14 mouse cellular contexts compared by ENCODE assay signal in genomic region chr3:130338371-130338770, GRCm38 (mm10).
DNase-seq lines count a peak whose midpoint lies in the region; ATAC-seq and TF ChIP-seq lines count a peak whose summit lies in the region.
"Had no signal": no experiment of that assay in that cellular context is flagged by ENCODE, and none has a peak within 500 bp of the region (broad histone marks: within the 10 kb centered on the region; RNA-seq: fewer than 3 reads in every experiment).

No protein-coding gene starts in this region.

- no peaks in the 10 kb centered on the region for H3K36me3 ChIP-seq in forebrain, embryonic 15.5 days
- H3K36me3 ChIP-seq in forebrain, embryonic 12.5 days (replicated peaks) = no peaks in the 10 kb centered on the region
- H3K36me3 ChIP-seq in intestine, embryonic 14.5 days (ENCODE audit: control insufficient read depth, insufficient read depth, low read length) = no peaks in the 10 kb centered on the region
- no peaks in the 10 kb centered on the region for H3K36me3 ChIP-seq in intestine, embryonic 16.5 days (ENCODE audit: control insufficient read depth, insufficient read depth, low read length)
- no peaks in the 10 kb centered on the region for H3K36me3 ChIP-seq in lung, embryonic 16.5 days (ENCODE audit: control insufficient read depth, insufficient read depth, low read length)
- no peaks in the 10 kb centered on the region for H3K36me3 ChIP-seq in intestine, postnatal 0 days (ENCODE audit: control insufficient read depth, insufficient read depth)
- H3K36me3 ChIP-seq: liver, embryonic 12.5 days had no signal

- H3K27ac ChIP-seq in forebrain, embryonic 15.5 days (replicated peaks) = no peak overlapping the region
- no peak overlapping the region for H3K27ac ChIP-seq in forebrain, embryonic 12.5 days
- H3K27ac ChIP-seq in intestine, embryonic 14.5 days (ENCODE audit: low read depth) = no peak overlapping the region
- no peak overlapping the region for H3K27ac ChIP-seq in intestine, embryonic 16.5 days (ENCODE audit: low read length)
- H3K27ac ChIP-seq in lung, embryonic 16.5 days (ENCODE audit: low read length) = peak overlapping the region; percentile 11
- no peak overlapping the region for H3K27ac ChIP-seq in intestine, postnatal 0 days (ENCODE audit: low read depth, low read length)
- H3K27ac ChIP-seq: liver, embryonic 12.5 days had no signal

- H3K27me3 ChIP-seq in forebrain, embryonic 15.5 days = no peaks in the 10 kb centered on the region
- H3K27me3 ChIP-seq in forebrain, embryonic 12.5 days = no peaks in the 10 kb centered on the region
- no peaks in the 10 kb centered on the region for H3K27me3 ChIP-seq in intestine, embryonic 14.5 days (replicated peaks; ENCODE audit: control insufficient read depth, insufficient read depth, low read length)
- no peaks in the 10 kb centered on the region for H3K27me3 ChIP-seq in intestine, embryonic 16.5 days (replicated peaks; ENCODE audit: control insufficient read depth, insufficient read depth, low read length)
- no peaks in the 10 kb centered on the region for H3K27me3 ChIP-seq in lung, embryonic 16.5 days (ENCODE audit: control insufficient read depth, insufficient read depth, low read depth, low read length)
- H3K27me3 ChIP-seq in intestine, postnatal 0 days (replicated peaks; ENCODE audit: control insufficient read depth, insufficient read depth, low read length) = no peaks in the 10 kb centered on the region
- H3K27me3 ChIP-seq: liver, embryonic 12.5 days had no signal

- no peak for TF ChIP-seq CTCF in intestine, postnatal 0 days (IDR thresholded peaks at IDR 0.05; ENCODE audit: low read depth)

- 0 out of 2 replicates have a peak, but pooled peaks have one; percentile 27 for ATAC-seq in forebrain, embryonic 15.5 days (replicated peaks)
- ATAC-seq in forebrain, embryonic 12.5 days (ENCODE audit: low FRiP score) = no peak
- no peak; the same call in 1 of the 2 replicates for ATAC-seq in intestine, embryonic 14.5 days (replicated peaks; ENCODE audit: low FRiP score, low TSS enrichment, low read depth)
- ATAC-seq in intestine, embryonic 16.5 days = no peak
- ATAC-seq in lung, embryonic 16.5 days (ENCODE audit: low read depth) = peak; percentile 32
- ATAC-seq in intestine, postnatal 0 days = no peak
- ATAC-seq: CD4-positive, CD25-positive, alpha-beta regulatory T cell, adult 4 months; liver, embryonic 12.5 days; liver, postnatal 0 days had no signal

- no peaks in the 10 kb centered on the region for H3K9me3 ChIP-seq in forebrain, embryonic 15.5 days
- H3K9me3 ChIP-seq in forebrain, embryonic 12.5 days = no peaks in the 10 kb centered on the region
- no peaks in the 10 kb centered on the region for H3K9me3 ChIP-seq in intestine, embryonic 14.5 days (ENCODE audit: control insufficient read depth, low read length)
- no peaks in the 10 kb centered on the region for H3K9me3 ChIP-seq in intestine, embryonic 16.5 days (ENCODE audit: control insufficient read depth, low read length)
- H3K9me3 ChIP-seq in lung, embryonic 16.5 days (ENCODE audit: control insufficient read depth, low read length) = no peaks in the 10 kb centered on the region
- H3K9me3 ChIP-seq in intestine, postnatal 0 days (ENCODE audit: control insufficient read depth) = no peaks in the 10 kb centered on the region
- H3K9me3 ChIP-seq: liver, embryonic 12.5 days had no signal

- WGBS in forebrain, embryonic 15.5 days = 77% methylated on average over 3 of the region's 3 CpGs
- WGBS in forebrain, embryonic 12.5 days = 85% methylated on average over 3 of the region's 3 CpGs
- WGBS in intestine, embryonic 14.5 days = 35% methylated on average over 3 of the region's 3 CpGs
- WGBS in intestine, embryonic 16.5 days = 35% methylated on average over 3 of the region's 3 CpGs
- WGBS in lung, embryonic 16.5 days = 20% methylated on average over 3 of the region's 3 CpGs
- 68% methylated on average over 3 of the region's 3 CpGs for WGBS in intestine, postnatal 0 days

- H3K4me1 ChIP-seq in forebrain, embryonic 15.5 days = no peaks in the 10 kb centered on the region
- peaks cover 5% of the 10 kb centered on the region for H3K4me1 ChIP-seq in forebrain, embryonic 12.5 days
- H3K4me1 ChIP-seq in intestine, embryonic 14.5 days (replicated peaks; ENCODE audit: control insufficient read depth, insufficient read depth, low read length) = peaks cover 13% of the 10 kb centered on the region
- 0 out of 2 replicates have a peak, but pooled peaks cover 2% of the 10 kb centered on the region for H3K4me1 ChIP-seq in intestine, embryonic 16.5 days (ENCODE audit: control insufficient read depth, insufficient read depth, low read length)
- peaks cover 25% of the 10 kb centered on the region for H3K4me1 ChIP-seq in lung, embryonic 16.5 days (replicated peaks; ENCODE audit: control insufficient read depth, insufficient read depth, low read length)
- H3K4me1 ChIP-seq in intestine, postnatal 0 days (replicated peaks; ENCODE audit: control insufficient read depth, insufficient read depth, low read length) = no peaks in the 10 kb centered on the region
- H3K4me1 ChIP-seq: liver, embryonic 12.5 days had no signal

- H3K4me2 ChIP-seq in forebrain, embryonic 15.5 days (replicated peaks) = peak overlapping the region; percentile 43; the same call in 1 of the 2 replicates
- no peak overlapping the region for H3K4me2 ChIP-seq in forebrain, embryonic 12.5 days
- H3K4me2 ChIP-seq in intestine, embryonic 14.5 days (ENCODE audit: low read length) = peak overlapping the region; percentile 36
- no peak overlapping the region for H3K4me2 ChIP-seq in intestine, embryonic 16.5 days (ENCODE audit: low read depth, low read length)
- no peak overlapping the region; the same call in 1 of the 2 replicates for H3K4me2 ChIP-seq in lung, embryonic 16.5 days (ENCODE audit: low read depth, low read length)
- peak overlapping the region; percentile 48; the same call in 1 of the 2 replicates for H3K4me2 ChIP-seq in intestine, postnatal 0 days (replicated peaks; ENCODE audit: low read depth)
- H3K4me2 ChIP-seq: liver, embryonic 12.5 days had no signal

- DNase-seq in intestine, embryonic 14.5 days (ENCODE audit: low spot score) = no peak
- no peak for DNase-seq in lung, postnatal 10 days
- DNase-seq in thymus, postnatal 4 days = no peak
- DNase-seq: cerebellum, adult 18-20 months; kidney, adult 11 months; liver, postnatal 0 days had no signal

- no peak overlapping the region for H3K9ac ChIP-seq in forebrain, embryonic 15.5 days (replicated peaks)
- no peak overlapping the region for H3K9ac ChIP-seq in forebrain, embryonic 12.5 days
- no peak overlapping the region for H3K9ac ChIP-seq in intestine, embryonic 14.5 days (ENCODE audit: low read length)
- no peak overlapping the region for H3K9ac ChIP-seq in intestine, embryonic 16.5 days (ENCODE audit: low read depth, low read length)
- H3K9ac ChIP-seq in lung, embryonic 16.5 days (ENCODE audit: low read length) = no peak overlapping the region
- H3K9ac ChIP-seq in intestine, postnatal 0 days (ENCODE audit: low read depth, low read length) = no peak overlapping the region
- H3K9ac ChIP-seq: forebrain, postnatal 0 days; liver, embryonic 12.5 days; liver, postnatal 0 days had no signal

- H3K4me3 ChIP-seq in forebrain, embryonic 15.5 days = no peak overlapping the region
- H3K4me3 ChIP-seq in forebrain, embryonic 12.5 days (replicated peaks) = no peak overlapping the region
- H3K4me3 ChIP-seq in intestine, embryonic 14.5 days (ENCODE audit: low read depth, low read length) = no peak overlapping the region
- no peak overlapping the region for H3K4me3 ChIP-seq in intestine, embryonic 16.5 days (ENCODE audit: low read length)
- no peak overlapping the region for H3K4me3 ChIP-seq in lung, embryonic 16.5 days (ENCODE audit: low read length)
- no peak overlapping the region for H3K4me3 ChIP-seq in intestine, postnatal 0 days (ENCODE audit: low read depth, low read length)
- H3K4me3 ChIP-seq: liver, embryonic 12.5 days had no signal

Comparison
In these comparisons a context has a peak if more than half of its experiments do, and no peak if none do; other contexts are left out.
1. ATAC-seq: peak in forebrain, embryonic 15.5 days (single experiment) and lung, embryonic 16.5 days (single experiment); none in forebrain, embryonic 12.5 days (single experiment), intestine, embryonic 14.5 days (single experiment), intestine, embryonic 16.5 days (single experiment) and intestine, postnatal 0 days (single experiment).
2. H3K4me2 ChIP-seq: peak in forebrain, embryonic 15.5 days (single experiment), intestine, embryonic 14.5 days (single experiment) and intestine, postnatal 0 days (single experiment); none in forebrain, embryonic 12.5 days (single experiment), intestine, embryonic 16.5 days (single experiment) and lung, embryonic 16.5 days (single experiment).